Mouse (Mus musculus) adipocyte (in vitro differentiated cells): ENCODE data around the gene Prl2a1.
"Not testable (repeated sequence)": the region's sequence is repeated elsewhere in the genome, so short reads cannot be mapped to it uniquely, and the experiment has no call there.

ENCODE experiments used
- DNase-seq: peaks from one replicate; pipeline ENCODE4 v3.0.0-alpha.2; 2016; ENCODE audit warnings: low spot score

Prl2a1 gene

DNA sequence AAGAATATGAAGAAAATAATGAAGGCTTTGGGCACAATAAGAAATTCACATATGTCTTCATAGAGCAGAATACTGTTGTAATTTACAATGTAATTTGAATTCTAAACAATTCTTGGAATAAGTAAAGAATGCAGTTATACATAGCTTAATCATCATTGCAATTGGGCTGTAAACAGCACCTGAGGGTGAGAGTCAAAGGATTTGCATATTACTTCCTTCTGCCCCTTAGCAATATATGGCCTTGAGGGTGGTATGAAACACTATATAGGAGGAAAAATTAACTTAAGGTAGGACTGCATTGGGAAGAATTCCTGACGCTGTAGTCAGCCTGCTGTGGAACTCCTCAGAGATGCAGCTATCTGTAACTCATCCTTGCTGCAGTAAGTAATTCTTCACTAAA, at the start of gene Prl2a1:
TSS of gene Prl2a1 (plus strand) at position 301 of the 400 bp plus-strand sequence.
- no peak for DNase-seq

DNA sequence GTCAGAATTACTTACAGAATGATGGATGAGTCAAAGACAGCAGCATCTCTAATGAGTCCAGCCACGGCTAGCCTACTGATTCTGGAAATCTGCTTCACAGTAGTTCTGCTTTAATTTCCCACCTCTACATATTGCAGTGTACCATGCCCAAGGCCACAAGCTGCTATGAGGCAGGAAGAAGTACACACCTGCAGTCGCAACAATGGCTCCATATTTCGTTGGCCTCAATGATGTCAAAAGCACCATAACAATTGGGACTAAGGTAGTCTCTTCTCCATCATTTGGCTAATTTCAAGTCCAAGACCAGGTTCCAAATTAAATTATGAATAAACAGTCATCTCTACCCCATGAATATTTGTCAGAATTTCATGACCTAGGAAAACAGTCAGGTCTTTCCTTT, 20.8 kb upstream of the Prl2a1 start, which contains the start of gene Prl7c1:
TSS of gene Prl7c1 (minus strand) at position 101 of the 400 bp plus-strand sequence.
- DNase-seq, result not testable (repeated sequence)

DNA sequence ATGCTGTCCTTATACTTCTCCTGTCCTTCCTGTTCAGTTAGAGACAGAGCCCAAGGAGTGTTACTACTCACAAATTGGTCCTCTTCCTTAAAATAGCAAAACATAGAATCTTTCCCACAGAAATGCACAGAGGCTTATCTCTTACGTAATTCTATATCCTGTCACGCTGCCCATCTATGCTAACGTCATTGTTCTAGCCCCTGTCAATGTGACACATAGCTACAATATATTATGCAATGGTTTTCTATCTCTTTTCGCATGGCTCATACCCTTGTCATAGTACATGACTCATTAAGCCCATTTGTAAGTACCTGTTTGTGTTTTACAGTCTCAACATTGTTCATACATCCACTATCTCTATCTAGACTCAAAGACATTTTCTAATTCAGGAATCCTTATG, 2.2 kb upstream of the Prl2a1 start:
- no peak for DNase-seq

DNA sequence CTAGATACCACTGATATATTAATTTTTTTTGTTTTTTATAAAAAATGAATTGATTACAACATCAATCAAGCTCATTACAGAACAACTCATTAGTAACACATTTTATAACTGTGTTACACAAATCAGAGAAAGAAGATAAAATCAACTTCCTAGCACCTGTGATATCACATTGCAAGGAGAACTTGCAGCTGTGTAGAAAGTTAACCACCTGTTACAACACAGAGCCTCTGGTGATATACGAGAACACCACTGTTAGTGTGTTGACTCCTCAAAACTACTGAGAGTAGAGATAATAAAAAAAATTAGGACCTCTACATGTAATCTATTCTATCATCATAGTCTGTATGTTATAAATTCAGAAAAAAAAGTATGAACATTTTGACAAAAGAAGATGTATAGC, 1.3 kb downstream of the Prl2a1 start:
- DNase-seq, result no peak

DNA sequence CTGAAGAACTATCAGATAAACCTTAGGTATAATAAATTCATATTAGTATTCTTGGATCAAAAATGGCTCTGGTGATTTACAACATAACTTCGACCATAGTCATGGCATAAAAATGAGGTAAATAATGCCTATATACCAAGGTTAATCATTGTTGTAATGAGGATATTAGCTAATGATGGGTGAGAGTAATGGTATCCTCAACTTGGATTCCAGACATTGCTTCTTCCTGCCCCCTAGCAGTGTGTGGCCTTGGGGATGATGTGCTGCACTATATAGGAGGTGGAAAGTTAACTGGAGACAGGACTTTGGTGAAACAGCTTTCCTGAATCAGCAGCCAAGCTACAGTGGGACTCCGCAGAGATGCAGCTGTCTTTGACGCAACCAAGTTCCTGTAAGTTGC, 47.6 kb downstream of the Prl2a1 start, which contains the start of gene Prl2c1:
TSS of gene Prl2c1 (plus strand) at position 301 of the 400 bp plus-strand sequence.
- no peak for DNase-seq
